In the genomic region with DNA sequence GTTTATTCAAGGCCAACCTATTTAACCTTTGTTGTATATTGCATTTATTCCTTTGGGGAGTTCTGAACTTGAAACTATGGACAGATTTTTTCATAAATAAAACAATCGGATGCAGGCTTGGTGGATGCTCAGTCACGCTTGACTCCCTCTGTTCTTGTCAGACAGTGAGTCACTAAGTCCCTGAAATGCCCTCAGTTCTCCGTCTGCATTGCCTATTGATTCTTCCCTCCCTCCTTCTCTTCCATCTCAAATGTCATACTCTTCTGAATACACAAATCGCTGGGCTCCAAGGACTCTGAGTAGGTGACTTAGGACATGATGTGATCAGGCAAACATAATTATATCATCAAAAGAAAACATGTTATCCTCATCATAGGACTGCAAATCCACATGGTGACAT, we compare ENCODE assay signal across 19 mouse cellular contexts.
"Had no signal": no experiment of that assay in that cellular context is flagged by ENCODE, and none has a peak within 500 bp of the region (broad histone marks: within the 10 kb centered on the region; RNA-seq: fewer than 3 reads in every experiment).

No protein-coding gene starts in this region.

- H3K4me2 ChIP-seq: kidney, embryonic 15.5 days; limb, embryonic 12.5 days; limb, embryonic 15.5 days; liver, embryonic 11.5 days; midbrain, embryonic 13.5 days had no signal

- H3K4me3 ChIP-seq: kidney, embryonic 15.5 days; limb, embryonic 12.5 days; limb, embryonic 15.5 days; megakaryocyte, embryonic 14.5 days; midbrain, embryonic 13.5 days had no signal

- DNase-seq: kidney, adult 2 months; kidney, postnatal 14 days; kidney, postnatal 4 days; left cerebral cortex, postnatal 4 days; liver, postnatal 0 days; lung, postnatal 10 days; lung, postnatal 36 days; thymus, adult 2 months; thymus, postnatal 14 days; thymus, postnatal 4 days had no signal

- H3K27me3 ChIP-seq: kidney, embryonic 15.5 days; limb, embryonic 12.5 days; limb, embryonic 15.5 days; megakaryocyte, embryonic 14.5 days; midbrain, embryonic 13.5 days had no signal

- H3K36me3 ChIP-seq: limb, embryonic 12.5 days; limb, embryonic 15.5 days; midbrain, embryonic 13.5 days had no signal

- H3K4me1 ChIP-seq: kidney, embryonic 15.5 days; limb, embryonic 12.5 days; limb, embryonic 15.5 days had no signal

- ATAC-seq: liver, postnatal 0 days; midbrain, embryonic 16.5 days had no signal

- H3K27ac ChIP-seq: kidney, embryonic 15.5 days; limb, embryonic 12.5 days; limb, embryonic 15.5 days; liver, embryonic 14.5 days; midbrain, embryonic 13.5 days; stomach, postnatal 0 days had no signal

- H3K9ac ChIP-seq: kidney, embryonic 15.5 days; limb, embryonic 12.5 days; limb, embryonic 15.5 days; liver, embryonic 14.5 days; liver, postnatal 0 days; midbrain, embryonic 13.5 days had no signal

- H3K9me3 ChIP-seq: kidney, embryonic 15.5 days; limb, embryonic 12.5 days; limb, embryonic 15.5 days; megakaryocyte, embryonic 14.5 days; midbrain, embryonic 13.5 days had no signal
